Mouse (Mus musculus) limb, embryonic 10.5 days (tissue): ENCODE data around the gene Sema4b. TPM values are rescaled to one million over a fixed set of nuclear protein-coding genes. Genes with fewer than 3 reads are reported as not detected.
A peak's percentile ranks its signal among the peaks of the same experiment; 100 is the strongest.

Experiments used
- DNase-seq: peaks from one replicate; pipeline ENCODE4 v3.0.0-alpha.2; 2017; ENCODE audit warnings: low spot score
- H3K27ac ChIP-seq: fragments of 300-500 bp; sonication (generic); 2 replicates; pipeline ENCODE4 v1.5.1; 2016; ENCODE audit warnings: mild to moderate bottlenecking
- H3K27me3 ChIP-seq: fragments of 300-500 bp; sonication (generic); 2 replicates; pipeline ENCODE4 v1.6.1; 2016; ENCODE audit warnings: low read depth, mild to moderate bottlenecking; ENCODE audit not compliant: poor library complexity, severe bottlenecking
- H3K36me3 ChIP-seq: fragments of 300-500 bp; sonication (generic); 2 replicates; pipeline ENCODE4 v1.6.1; 2016; ENCODE audit warnings: mild to moderate bottlenecking, moderate library complexity
- H3K4me1 ChIP-seq: fragments of 300-500 bp; sonication (generic); 2 replicates; pipeline ENCODE4 v1.6.1; 2016
- H3K4me3 ChIP-seq: fragments of 300-500 bp; sonication (generic); 2 replicates; pipeline ENCODE4 v1.5.1; 2016; ENCODE audit warnings: mild to moderate bottlenecking, moderate library complexity
- H3K9me3 ChIP-seq: fragments of 300-500 bp; sonication (generic); replicated peaks from 2 replicates; pipeline ENCODE4 v1.6.1; 2016; ENCODE audit warnings: mild to moderate bottlenecking
- WGBS: fragments of 180-500 bp; shearing (Covaris S2); methylation state at CpG from one replicate; pipeline ENCODE4 v1.1.7; 2016; 5-methylcytosine and 5-hydroxymethylcytosine counted together
- polyA plus RNA-seq: library from polyadenylated mRNA; unstranded; fragments of >200 nt; fragmentation: Nextera tagmentation; extraction: Ambion mirVana; gene quantifications from 2 replicates; pipeline ENCODE4 v1.2.1, GENCODE M21; 2016

Sema4b gene
- 8.1 and 9.9 TPM in 2 replicates for polyA plus RNA-seq

DNA sequence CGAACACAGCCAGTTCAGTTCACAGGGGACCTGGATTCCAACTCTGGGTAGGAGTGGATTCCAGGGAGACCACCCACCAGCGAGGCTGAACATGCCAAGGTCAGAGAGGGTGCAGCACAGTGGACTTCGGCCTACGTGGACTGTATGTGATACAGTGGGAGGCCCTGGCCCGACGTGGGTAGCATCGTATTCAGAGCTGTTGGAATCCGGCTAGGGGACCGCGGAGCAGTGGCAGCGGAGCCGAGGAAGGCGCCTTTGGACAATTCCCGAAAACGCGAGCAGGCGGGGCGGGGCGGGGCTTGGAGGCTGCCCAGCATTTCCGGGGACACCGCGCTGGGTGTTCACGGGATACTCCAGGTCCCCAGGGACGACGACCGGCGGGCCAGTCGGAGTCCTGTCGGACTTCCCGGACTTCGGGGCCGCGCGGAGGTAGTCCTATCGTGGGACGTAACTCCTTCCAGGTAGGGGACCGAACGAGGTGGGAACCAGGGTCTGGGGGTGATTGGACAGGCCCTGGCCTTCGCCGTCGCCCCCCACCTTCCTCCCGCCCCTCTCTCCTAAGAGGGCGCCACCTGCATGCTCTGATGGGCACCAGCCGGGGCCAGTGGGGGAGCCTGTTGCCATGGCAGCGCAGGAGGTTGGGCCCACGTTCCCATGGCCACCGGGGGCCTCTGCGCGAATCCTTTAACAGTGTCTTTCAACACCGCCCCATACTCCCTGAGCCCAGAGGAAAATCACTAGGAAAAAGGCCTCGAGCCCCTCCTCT, at the start of gene Sema4b:
Gene Sema4b (plus strand): TSS at position 311 of the 766 bp plus-strand sequence.
- Histone ChIP-seq H3K4me3 (peak within 1 kb of the TSS; percentile 71), H3K27me3 (peaks cover 8% of the 10 kb centered on the region; the same call in 1 of the 2 replicates), H3K27ac (peak within 1 kb of the TSS; percentile 89), H3K4me1 (peaks cover 56% of the 10 kb centered on the region), H3K36me3 (no peaks in the 10 kb centered on the region), H3K9me3 (no peaks in the 10 kb centered on the region)
- DNase-seq: peak; percentile 91
- WGBS: 1% methylated on average over 51 of the region's 51 CpGs

DNA sequence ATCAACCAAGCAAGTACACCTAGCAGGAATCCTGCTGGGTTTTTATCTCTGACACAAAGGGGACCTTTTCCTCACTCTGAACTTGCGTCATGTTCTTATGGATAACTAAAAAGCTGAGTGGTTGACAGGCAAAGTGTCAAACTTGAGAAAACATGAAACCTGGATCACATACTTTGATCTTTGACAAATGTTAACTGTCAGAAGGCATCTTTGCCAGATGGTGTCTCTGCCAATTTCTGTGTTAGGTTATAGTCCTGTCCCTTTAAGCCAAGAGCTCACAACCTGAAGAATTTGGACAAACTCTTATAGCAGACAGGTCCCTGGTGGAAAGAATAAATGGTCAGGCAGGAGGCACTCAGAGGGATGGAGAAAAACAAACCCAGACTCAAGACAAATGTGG, 48.3 kb upstream of the Sema4b start:
- 86% methylated on average over 1 of the region's 1 CpGs for WGBS
- no peaks in the 10 kb centered on the region for H3K36me3 ChIP-seq
- peaks cover 12% of the 10 kb centered on the region for H3K4me1 ChIP-seq
- H3K4me3 ChIP-seq: no peak overlapping the region
- no peak overlapping the region for H3K27ac ChIP-seq
- no peaks in the 10 kb centered on the region for H3K27me3 ChIP-seq
- DNase-seq: no peak
- 0 out of 2 replicates have a peak, but pooled peaks cover 3% of the 10 kb centered on the region for H3K9me3 ChIP-seq

DNA sequence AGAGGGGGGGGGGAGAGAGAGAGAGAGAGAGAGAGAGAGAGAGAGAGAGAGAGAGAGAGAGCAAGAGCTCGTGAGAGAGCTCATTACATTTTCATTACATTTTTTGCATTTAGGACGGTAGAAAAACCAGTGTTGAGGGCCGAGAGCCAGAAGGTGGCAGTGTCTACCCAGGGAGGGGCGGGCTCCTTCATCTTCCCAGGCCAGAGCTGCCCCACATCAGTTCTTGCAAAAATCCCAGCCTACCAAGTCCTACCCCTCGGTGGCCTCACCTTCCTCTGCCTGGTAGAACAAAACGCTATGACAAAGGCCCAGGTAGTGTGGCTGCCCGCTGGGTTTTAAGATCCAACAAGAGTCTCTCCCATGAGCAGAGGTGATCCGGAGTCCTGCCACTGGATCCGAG, 45.8 kb upstream of the Sema4b start:
- peak overlapping the region; percentile 63; the same call in 1 of the 2 replicates for H3K27ac ChIP-seq

DNA sequence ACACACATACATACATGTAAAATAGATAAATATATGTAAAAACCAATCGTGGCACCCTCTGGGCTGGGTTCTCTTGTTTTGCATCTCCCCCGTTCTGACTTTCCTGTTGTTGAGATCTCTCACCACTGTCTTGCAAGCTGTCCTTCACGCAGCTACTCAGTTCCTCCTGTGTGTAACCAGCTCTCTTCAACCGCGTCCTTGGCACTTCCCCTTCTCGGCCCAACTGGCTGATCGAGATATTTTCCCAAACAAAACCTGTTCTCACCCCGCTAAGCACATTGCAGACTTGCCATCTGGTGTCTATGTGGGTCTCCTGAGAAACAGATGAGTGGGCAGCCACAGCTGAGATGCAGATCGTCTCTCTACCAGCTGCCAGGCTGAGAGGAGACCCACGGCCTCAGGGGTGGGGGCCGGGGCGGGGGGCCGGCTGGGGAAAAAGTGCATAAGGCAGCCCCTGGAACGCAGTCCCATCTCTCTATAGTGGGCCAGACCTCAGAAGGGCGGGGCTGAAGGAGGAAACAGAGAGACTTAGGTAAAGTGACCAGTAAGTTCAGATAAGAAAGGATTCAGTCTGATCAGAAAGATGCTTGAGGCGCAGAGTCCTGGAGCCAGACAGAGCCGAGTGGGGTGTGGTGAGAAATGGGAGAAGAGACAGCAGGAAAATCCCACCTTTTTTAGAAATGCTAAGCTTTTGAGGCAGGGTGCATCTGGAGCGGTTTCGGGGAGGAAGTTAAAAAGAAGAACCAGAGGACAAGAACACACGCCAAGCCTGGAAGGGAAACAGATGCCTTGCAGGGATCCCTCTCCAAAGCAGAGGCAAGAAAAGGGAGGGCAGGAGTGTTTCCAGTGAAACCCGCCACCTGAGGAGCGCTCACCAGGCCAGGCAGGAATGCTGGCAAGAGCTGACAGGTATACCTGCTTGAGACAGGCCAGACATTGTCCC, 43.0 kb upstream of the Sema4b start:
- 0 out of 2 replicates have a peak overlapping the region, but pooled peaks have one; percentile 4 for H3K27ac ChIP-seq
- no peaks in the 10 kb centered on the region for H3K9me3 ChIP-seq
- 49% methylated on average over 22 of the region's 22 CpGs for WGBS
- no peaks in the 10 kb centered on the region for H3K27me3 ChIP-seq
- no peaks in the 10 kb centered on the region for H3K36me3 ChIP-seq
- no peak overlapping the region for H3K4me3 ChIP-seq
- H3K4me1 ChIP-seq: peaks cover 10% of the 10 kb centered on the region
- no peak for DNase-seq

More for the DNA sequence above, 45.8 kb upstream of the Sema4b start:
- H3K4me3 ChIP-seq: no peak overlapping the region
- H3K27me3 ChIP-seq: no peaks in the 10 kb centered on the region
- peaks cover 10% of the 10 kb centered on the region for H3K4me1 ChIP-seq
- 18% methylated on average over 9 of the region's 9 CpGs for WGBS
- no peaks in the 10 kb centered on the region for H3K36me3 ChIP-seq
- H3K9me3 ChIP-seq: 0 out of 2 replicates have a peak, but pooled peaks cover 3% of the 10 kb centered on the region
- DNase-seq: peak; percentile 84

DNA sequence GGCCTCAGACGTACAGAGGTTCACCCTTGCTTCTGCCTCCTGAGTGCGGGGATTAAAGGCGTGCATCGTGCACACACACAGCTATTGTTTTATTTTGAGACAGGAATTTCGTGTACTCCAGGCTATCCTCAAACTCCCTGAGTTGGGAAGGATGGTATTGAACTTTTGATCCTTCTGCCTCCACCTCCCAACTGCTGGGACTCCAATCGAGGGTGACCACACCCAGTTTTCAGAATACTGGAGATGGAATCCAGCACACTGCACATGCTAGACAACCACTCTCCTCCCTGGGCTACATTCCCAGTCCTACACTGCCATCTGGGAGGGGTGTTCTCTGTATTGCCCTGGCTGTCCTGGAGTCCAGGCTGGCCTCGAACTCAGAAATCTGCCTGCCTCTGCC, 41.9 kb upstream of the Sema4b start:
- 89% methylated on average over 7 of the region's 7 CpGs for WGBS
- Histone ChIP-seq H3K27me3 (no peaks in the 10 kb centered on the region), H3K36me3 (no peaks in the 10 kb centered on the region), H3K4me3 (no peak overlapping the region), H3K27ac (no peak overlapping the region), H3K9me3 (no peaks in the 10 kb centered on the region), H3K4me1 (peaks cover 17% of the 10 kb centered on the region)
- no peak for DNase-seq

DNA sequence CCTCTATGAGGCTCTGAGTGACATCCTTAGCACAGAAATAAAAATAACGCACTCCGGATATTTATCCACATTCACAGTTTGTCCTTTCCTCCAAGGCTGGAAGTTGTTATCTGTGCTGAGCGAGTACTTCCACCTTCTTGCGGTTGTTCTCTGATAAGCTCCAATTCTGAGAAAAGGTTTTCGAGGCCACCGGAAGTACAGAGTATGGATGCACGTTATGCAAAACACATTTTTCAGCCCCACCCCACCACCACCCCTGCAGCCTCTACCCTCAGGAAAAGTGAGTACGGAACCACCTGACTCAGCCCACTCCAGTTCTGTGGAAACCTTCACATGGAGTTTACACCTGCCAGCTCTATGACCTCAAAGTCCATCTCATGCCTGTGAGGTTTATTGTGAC, 40.6 kb upstream of the Sema4b start:
- DNase-seq: no peak
- H3K27me3 ChIP-seq: no peaks in the 10 kb centered on the region
- H3K4me3 ChIP-seq: no peak overlapping the region
- no peak overlapping the region for H3K27ac ChIP-seq
- 90% methylated on average over 8 of the region's 8 CpGs for WGBS
- H3K36me3 ChIP-seq: no peaks in the 10 kb centered on the region
- peaks cover 15% of the 10 kb centered on the region for H3K4me1 ChIP-seq
- H3K9me3 ChIP-seq: no peaks in the 10 kb centered on the region

DNA sequence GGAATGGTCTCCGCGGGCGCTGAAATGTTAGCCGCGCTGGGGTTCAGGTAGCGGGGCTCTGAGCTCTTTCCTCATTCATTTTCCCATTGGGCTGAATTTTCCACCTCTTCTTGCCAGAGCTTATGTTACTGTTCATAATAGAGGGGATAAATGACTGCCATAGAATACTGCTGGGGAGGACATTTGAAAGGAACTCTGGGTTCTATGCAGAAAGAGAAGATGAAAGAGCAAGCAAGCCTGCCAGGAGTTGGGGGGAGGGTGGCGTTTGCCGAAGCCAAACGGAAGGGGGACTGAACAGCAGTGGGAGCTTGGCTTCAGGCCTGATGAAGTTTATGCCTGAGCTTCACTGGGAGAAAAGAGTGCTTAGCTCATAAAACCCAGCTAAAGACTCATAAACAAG, 37.3 kb upstream of the Sema4b start:
- no peak overlapping the region for H3K27ac ChIP-seq
- no peak overlapping the region for H3K4me3 ChIP-seq
- no peaks in the 10 kb centered on the region for H3K9me3 ChIP-seq
- WGBS: 50% methylated on average over 9 of the region's 9 CpGs
- H3K36me3 ChIP-seq: no peaks in the 10 kb centered on the region
- H3K27me3 ChIP-seq: no peaks in the 10 kb centered on the region
- peaks cover 9% of the 10 kb centered on the region; the same call in 1 of the 2 replicates for H3K4me1 ChIP-seq
- no peak for DNase-seq

DNA sequence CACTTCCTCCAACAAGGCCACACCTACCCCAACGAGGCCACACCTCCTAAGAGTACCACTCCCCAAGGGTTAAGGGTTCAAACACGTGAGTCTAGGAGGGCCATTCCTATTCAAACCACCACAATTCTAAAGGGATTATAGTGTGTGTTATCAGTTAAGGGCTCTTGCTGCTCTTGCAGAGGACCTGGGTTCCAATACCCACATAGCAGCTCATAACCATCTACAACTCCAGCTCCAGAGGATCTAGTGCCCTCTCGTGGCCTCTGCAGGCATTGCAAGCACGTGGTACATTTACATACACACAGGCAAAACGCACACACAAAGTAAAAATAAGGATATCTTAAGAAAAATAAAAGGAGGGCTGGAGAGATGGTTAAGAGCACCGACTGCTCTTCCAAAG, 34.5 kb upstream of the Sema4b start:
- DNase-seq: no peak
- no peak overlapping the region for H3K27ac ChIP-seq
- WGBS: 63% methylated on average over 6 of the region's 6 CpGs

DNA sequence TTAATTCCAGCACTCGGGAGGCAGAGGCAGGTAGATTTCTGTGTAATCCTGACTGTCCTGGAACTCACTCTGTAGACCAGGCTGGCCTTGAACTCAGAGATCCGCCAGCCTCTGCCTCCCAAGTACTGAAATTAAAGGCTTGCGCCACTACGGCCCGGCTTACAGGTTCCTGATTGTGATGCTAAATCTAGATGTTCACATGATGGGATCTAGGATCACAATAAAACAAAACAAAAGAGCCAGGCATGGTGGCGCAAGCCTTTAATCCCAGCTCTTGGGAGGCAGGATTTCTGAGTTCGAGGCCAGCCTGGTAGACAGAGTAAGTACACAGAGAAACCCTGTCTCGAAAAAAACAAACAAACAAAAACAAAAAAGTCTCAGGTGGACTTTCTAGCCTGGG, 33.9 kb upstream of the Sema4b start:
- H3K27ac ChIP-seq: no peak overlapping the region
- WGBS: 93% methylated on average over 8 of the region's 8 CpGs
- no peak overlapping the region for H3K4me3 ChIP-seq
- H3K36me3 ChIP-seq: no peaks in the 10 kb centered on the region
- H3K9me3 ChIP-seq: no peaks in the 10 kb centered on the region
- no peak for DNase-seq
- no peaks in the 10 kb centered on the region for H3K27me3 ChIP-seq
- H3K4me1 ChIP-seq: peaks cover 14% of the 10 kb centered on the region

More for the DNA sequence above, 34.5 kb upstream of the Sema4b start:
- peaks cover 14% of the 10 kb centered on the region for H3K4me1 ChIP-seq
- H3K27me3 ChIP-seq: no peaks in the 10 kb centered on the region
- H3K9me3 ChIP-seq: no peaks in the 10 kb centered on the region
- H3K4me3 ChIP-seq: no peak overlapping the region
- no peaks in the 10 kb centered on the region for H3K36me3 ChIP-seq

DNA sequence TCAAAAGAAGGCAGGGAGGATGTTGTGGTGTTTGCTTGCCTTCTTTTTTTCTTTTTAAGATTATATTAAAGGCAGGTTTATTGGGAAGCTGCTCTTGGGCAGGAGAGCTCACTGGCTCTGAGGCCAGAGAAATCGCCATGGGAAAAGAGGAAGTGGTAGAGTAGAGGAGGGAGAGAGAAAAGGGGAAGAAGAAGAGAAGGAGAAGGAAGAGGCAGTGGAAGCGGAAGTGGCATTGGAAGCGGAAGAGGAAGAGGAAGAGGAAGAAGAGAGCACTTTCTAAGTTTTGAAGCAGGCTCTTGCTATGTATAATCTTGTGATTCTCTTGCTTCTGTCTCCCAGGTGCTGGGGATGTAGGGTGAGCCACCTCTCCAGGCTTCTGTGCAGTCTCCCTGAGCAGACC, 32.0 kb upstream of the Sema4b start:
- Histone ChIP-seq H3K27me3 (no peaks in the 10 kb centered on the region), H3K36me3 (no peaks in the 10 kb centered on the region), H3K27ac (no peak overlapping the region), H3K4me3 (no peak overlapping the region), H3K4me1 (peaks cover 6% of the 10 kb centered on the region), H3K9me3 (no peaks in the 10 kb centered on the region)
- 77% methylated on average over 3 of the region's 3 CpGs for WGBS
- no peak for DNase-seq

DNA sequence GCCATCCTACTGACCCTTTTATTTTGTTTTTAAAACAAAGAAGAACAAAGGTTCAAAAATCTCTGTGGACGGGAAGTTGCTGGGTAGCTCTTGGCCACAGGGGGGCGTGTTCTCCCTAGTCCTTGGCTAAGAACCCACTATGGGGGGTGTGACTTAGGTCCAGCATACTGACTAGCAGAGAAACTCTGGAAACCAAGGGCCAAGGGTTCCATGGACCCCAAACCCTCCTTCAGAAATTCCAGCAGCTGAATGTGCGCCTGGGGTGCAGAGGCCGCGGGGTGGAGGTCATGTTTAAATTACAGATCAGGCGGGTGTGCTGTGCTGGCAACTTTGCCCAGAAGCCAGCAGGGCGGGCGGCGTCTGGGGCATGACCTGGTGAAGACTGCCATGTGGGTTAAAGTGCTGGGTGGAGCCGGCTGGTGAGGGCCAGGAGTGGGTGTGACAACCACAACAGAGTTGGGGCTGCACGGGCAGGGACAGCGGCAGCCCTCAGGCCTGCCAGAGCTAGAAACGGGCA, 29.9 kb upstream of the Sema4b start:
- Histone ChIP-seq H3K4me1 (peaks cover 10% of the 10 kb centered on the region), H3K4me3 (no peak overlapping the region), H3K36me3 (no peaks in the 10 kb centered on the region), H3K27me3 (no peaks in the 10 kb centered on the region), H3K27ac (peak overlapping the region; percentile 72), H3K9me3 (no peaks in the 10 kb centered on the region)
- WGBS: 50% methylated on average over 13 of the region's 13 CpGs
- peak; percentile 54 for DNase-seq

DNA sequence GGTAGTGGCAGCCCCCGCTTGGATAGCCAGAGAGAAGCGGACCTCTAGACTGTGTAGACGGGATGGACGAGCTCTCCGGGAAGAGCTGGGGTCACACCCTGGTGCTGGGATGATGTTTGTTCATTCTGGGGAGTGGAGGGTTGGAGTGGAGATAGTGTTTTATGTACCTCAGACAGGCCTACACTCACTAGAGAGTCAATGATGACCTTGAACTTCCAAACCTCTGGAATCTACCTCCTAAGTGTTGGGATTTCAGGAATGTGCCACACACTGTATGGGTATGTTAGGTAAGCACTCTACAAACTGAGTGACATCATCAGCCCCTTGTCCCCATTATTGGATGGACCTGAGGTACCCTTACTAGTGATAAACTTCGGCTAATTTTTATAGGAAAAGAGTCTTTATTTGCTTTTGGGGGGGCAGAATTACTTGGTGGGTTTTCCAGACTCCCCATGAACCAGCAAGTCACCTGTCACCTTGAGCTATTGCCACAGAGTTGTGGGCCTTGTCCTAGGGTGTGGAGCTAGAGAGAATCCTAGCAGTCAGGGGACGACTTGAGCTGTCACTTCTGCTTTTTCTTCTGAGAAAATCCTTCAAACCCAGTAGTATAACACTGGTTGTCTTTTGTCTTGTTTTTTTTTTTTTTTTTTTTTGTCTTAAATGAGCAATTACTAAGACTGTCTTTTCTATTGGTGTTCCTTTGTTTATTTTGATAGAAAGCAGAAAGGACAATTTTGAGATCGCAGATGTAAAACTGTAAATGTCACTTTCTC, 28.0 kb upstream of the Sema4b start:
- H3K27me3 ChIP-seq: no peaks in the 10 kb centered on the region
- H3K4me3 ChIP-seq: no peak overlapping the region
- H3K27ac ChIP-seq: no peak overlapping the region
- WGBS: 90% methylated on average over 8 of the region's 8 CpGs
- peaks cover 10% of the 10 kb centered on the region for H3K4me1 ChIP-seq
- no peaks in the 10 kb centered on the region for H3K36me3 ChIP-seq
- H3K9me3 ChIP-seq: no peaks in the 10 kb centered on the region
- no peak for DNase-seq
